Mouse (Mus musculus): Measurements from ENCODE around the gene Aanat.

Gene Aanat

DNA sequence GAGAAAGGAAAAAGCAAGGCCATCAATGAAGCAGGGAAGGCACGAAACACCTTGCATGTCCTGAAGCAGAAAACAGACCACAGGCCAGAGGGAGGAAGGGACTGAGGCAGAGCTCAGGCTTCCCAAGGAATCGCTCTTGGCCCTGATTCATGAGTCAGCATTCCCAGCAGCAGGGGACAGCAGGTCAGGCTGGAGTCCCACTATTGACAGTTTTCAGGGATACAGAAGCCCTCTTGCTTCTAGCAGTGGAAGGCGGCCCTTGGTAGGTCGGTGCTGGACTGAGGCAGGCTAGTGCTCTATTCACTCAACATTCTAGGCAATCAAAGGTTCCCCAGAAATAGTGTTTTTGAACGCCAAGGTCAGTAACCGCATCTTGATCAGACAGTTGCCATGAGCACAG is 11.7 kb upstream of the Aanat start:
- peak; percentile 46 to 74 for DNase-seq (ENCODE audit: inconsistent age in 2 of 2, low spot score in 1 of 2)

DNA sequence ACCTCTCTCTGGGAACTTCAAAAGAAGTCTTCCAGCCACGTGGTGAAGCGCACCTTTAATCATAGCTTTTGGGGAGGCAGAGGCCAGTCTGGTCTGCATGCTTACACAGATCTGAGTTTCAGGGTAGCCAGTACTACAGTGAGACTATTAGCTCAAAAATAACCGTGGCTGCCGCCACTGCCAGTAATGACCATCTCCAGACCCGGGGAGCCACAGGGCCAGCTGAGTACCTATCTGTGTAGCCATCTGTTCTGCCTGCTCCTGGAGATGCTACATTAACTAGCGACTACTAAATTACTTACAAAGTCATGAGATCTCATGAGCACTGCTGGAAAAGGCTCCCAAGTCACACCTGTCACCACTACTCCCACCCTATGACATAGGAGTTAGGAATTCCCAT is 11.2 kb upstream of the Aanat start:
- DNase-seq (ENCODE audit: inconsistent age in 2 of 2, low spot score in 1 of 2): no peak

DNA sequence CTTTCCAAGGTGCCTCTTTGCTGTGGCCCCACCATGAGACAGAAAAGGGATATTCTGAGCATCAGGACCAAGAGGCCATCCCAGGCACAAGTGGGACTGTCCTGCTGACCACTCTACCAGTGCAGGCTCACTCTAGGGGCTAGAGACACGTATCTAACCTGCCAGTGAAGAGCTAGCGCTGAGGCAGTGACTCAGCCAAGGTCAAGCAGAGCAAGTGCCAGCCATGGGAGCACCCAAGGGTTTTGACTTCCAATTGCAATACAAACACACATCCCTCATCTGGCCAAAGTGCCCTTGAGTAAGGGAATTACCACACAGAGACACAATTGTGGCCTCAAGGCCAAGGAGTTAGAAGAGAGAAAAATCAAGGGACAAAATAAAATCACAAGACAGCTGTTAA is 10.8 kb upstream of the Aanat start:
- peak; percentile 73 to 88 for DNase-seq (ENCODE audit: inconsistent age in 2 of 2, low spot score in 1 of 2)

DNA sequence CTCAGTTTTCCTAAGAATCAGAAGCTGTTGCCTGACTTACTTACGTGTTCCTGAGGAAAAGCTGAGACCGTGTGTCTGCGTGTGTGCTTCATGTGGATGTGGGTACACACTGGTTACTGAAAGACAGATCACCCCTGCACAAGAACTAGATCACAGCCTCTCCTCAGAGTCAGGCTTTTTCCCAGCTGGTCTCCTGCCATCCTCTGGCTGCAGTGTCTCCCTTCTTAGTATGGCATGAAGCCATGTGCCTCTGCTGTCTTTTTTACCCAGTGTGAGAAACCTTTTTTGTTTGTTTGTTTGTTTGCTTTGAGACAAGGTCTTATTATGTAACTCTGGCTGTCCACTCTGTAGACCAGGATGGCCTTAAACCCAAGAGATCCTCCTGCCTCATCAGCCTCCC is 7.0 kb upstream of the Aanat start:
- no peak for DNase-seq (ENCODE audit: inconsistent age in 2 of 2, low spot score in 1 of 2)

DNA sequence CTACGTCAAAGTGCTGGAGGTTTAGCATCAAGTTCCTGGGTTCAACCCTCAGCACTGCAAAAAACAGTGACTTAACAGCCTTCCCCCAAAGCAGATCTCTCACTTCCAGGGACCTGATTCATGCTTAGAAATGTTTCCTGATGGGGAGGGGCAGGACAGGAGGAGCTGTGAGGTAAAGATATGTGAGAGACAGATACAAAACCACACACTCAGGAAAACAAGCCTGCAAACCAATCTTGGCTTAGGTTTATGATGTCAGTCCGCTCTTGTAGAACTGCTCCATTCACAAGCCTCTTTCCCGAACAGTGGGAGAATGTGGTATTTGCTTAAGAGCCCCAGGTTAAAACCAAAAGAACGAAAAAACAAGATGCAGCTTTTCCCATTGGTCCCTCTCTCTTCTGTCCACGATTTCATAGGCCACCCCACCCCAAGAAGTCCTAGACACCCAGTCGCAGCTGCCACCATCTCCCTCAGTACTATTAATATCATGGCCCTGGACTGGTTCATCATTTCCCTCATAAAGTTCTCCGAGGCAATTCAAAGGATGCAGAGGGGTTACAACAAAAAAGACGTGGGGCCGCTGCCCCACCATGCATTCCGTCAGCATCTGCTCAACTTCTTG is 6.1 kb upstream of the Aanat start:
- no peak for DNase-seq (ENCODE audit: inconsistent age in 2 of 2, low spot score in 1 of 2)

DNA sequence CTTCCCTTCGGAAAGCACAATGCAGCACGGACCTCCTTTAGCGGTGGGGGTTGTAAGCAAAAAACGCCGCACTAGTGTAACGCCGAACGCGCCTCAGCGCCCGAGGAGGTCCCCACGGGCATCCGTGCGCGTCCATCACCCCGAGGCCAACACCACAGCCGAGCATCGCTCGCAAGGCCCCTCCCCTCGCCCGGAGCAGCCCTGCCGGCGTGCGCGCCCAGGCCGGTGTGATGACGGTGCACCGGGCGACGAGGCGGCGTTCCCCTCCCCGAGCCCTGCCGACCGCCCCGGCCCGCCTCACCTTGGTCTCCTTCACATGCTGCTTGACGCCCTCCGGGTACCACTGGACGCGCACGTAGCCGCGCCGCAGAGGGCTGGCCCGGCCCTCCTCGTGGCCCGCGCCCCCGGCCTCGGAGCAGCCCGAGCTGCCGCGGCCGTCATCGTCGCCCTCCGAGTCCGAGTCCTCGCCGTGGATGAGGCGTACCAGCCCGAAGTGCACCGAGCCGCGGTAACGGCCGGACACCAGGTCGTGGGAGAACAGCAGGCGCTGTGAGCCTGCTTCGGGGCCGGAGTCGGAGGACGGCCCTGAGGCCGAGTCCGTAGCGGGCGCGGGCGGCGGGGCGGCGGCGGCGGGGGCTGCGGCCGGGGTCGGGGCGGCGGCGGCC is 5.4 kb upstream of the Aanat start:
- peak; percentile 64 to 80 for DNase-seq (ENCODE audit: inconsistent age in 2 of 2, low spot score in 1 of 2)

DNA sequence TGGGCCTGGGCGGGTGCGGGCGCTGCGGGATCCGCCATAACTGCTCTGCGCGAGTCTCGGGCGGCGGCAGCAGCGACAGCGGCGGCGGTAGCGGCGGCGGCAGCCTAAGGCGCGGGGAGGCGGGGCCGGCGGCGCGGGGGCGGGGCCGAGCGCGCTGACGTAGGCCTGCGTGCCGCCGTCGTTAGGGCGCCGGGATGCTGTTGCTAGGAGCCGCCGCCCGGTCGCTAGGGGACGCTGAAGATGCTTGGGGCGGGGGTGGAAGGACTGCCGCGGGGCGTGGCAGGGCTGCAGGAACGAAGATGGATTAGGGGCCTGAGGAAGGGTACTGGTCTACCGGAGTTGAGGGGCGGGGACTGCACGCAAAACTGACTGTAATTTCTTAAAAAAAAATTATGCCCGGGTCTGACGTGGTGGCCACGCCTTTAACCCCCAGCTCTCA is 4.8 kb upstream of the Aanat start, which contains the start of gene Ube2o:
TSS of gene Ube2o (minus strand) at position 72 of the 439 bp plus-strand sequence.
- DNase-seq (ENCODE audit: inconsistent age in 2 of 2, low spot score in 1 of 2): peak; percentile 89 to 94

DNA sequence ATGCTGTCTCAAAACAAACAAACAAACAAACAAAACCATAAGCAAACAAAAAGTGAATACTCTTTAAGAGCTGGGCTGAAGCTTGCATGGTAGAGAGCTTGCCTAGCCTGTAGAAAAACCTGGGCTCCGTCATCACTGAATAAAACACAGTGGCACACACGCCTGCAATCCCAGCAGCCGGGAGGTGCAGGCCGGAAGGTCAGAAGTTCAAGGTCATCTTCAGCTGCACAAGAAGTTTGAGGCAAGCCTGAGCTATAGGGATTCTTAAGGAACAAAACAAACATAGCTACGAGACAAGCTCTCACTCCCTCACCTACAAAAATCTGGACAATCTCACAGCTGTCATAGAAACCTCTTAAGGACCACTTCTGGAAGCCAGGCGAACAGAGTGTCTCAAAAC is 550 bp upstream of the Aanat start:
- DNase-seq (ENCODE audit: inconsistent age in 2 of 2, low spot score in 1 of 2): no peak

DNA sequence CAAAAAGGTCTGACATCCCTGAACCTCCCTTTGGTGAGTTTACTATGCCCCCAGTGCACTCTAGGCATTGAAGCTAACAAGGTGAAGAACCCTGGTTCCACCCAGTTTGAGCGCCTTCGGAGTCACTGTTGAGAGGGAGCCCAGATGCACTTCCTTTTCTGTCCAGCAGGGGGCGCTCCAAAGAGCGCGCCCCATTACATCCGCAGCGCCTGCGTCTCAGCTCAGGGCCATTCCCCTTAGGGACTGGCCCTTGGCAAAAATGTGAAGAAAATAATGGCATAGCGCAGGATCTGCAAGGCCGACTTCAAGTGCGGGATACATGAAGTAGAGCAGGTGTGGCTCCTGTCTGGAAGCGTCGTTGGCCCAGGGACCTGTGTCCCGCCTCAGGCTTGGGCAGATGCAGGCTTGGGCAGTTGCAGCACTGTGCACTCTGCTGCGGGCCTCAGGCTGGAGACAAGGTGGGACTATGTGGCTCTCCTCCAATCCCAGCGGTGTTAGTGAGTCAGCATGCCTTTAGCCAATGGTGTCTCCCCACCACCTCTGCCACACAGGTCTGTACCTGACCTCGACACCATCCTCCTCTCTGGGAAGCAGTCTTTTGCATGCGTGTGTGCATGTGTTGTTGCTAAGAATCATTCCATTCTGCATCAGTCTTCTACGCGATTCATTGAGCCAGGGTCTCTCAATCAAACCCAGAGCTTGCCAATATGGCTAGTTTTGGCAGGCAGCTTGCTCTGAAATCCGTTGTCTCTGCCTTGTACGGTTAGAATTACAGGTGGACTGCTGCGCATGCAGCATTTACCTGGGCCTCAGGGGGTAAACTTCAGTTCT is 784 bp downstream of the Aanat start:
- peak; percentile 74 to 91 for DNase-seq (ENCODE audit: inconsistent age in 2 of 2, low spot score in 1 of 2)

DNA sequence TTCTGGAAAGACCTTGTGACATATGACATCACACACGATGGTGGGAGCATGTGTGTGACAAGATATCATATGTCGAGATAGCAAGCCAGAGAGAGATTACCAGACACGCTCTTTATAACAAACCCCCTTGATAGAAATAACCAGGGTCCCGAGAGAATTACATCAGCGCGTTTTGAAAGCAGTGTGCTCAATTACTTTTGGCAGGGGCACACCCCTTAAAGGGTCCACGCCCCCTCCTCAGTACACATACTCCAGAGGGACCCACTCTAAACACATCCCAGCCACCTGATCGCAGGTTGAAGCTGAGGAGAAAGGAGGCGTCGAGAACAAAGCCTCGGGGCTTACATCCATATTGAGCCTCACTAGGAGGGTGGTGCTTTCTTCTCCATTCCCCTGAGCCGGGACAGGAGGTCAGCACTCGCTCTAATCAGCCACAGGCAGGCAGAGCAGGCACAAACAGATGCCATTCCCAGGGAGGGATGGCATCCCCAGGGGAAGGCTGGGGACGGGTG is 2.8 kb downstream of the Aanat start:
- no peak for DNase-seq (ENCODE audit: inconsistent age in 2 of 2, low spot score in 1 of 2)

DNA sequence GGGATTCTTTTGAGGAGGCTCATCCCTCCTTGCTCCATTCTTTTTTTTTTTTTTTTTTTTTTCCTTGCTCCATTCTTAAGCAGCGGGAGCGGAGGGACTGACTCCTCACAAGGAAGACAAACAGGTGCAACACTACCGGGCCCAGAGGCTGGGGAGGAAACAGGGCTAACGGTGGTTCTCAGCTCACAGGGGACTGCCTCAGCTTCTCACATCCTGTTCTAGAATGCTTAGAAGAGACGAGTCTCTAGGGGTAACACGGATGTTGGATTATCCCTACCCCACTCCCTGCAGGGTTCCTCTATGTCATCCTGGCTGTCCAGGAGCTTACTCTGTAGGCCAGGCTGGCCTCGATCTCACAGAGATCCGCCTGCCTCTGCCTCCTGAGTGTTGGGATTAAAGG is 3.3 kb downstream of the Aanat start:
- no peak for DNase-seq (ENCODE audit: inconsistent age in 2 of 2, low spot score in 1 of 2)

DNA sequence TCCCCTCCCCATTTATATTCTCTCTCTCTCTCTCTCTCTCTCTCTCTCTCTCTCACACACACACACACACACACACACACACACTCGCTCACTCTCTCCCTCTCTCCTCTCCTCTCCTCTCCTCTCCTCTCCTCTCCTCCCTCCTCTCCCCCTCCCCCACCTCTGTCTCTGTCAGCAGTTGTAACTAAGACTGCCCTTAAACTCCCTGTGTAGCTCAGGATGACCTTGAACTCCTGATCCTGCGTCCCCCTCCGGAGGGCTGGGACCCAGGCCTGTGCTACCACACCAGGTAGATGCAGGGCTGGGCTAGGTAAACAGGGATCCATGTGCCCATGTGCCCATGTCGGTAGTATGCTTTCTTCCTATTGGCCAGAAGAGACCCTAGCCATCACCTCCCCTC is 5.4 kb downstream of the Aanat start:
- no peak for DNase-seq (ENCODE audit: inconsistent age in 2 of 2, low spot score in 1 of 2)

DNA sequence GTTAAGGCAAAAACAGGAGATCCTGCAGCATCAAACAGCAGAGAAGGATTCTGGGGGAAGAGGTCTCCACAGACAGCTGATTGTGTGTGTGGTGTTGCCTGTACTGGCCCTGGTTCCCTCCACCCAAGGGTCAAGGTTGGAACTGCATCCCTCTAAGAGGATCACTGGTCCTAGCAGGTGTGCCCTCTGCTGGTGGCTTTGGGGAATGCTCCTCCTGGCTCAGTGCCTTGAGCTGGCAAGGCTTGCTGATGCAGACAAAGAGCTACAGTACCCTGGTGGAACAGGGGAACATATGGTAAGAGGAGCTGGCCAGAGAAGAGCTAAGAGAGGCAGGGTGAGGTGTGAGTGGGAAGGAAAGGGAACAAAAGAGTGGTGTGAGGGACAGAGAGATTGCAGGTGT is 6.2 kb downstream of the Aanat start:
- DNase-seq (ENCODE audit: inconsistent age in 2 of 2, low spot score in 1 of 2): peak; percentile 90 to 98

DNA sequence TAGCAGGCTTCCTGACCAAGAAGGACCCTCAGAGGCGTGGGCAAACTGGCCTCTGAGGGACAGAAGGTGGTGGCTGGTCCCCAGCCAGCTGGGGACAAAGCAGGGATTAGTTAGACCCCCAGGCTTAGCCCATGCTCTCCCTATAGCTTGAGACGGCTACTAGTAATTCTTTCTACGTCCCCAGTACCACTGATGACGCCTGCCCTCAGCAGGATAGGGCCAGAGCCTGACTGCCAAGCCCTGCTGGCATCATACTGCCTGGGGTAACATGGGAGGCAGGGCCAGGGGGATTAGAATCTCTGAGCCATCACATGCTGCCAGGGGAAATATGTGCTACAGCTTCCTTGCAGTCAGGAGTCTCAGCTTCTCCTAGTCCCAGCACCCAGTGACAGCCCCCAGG is 7.1 kb downstream of the Aanat start:
- no peak for DNase-seq (ENCODE audit: inconsistent age in 2 of 2, low spot score in 1 of 2)

DNA sequence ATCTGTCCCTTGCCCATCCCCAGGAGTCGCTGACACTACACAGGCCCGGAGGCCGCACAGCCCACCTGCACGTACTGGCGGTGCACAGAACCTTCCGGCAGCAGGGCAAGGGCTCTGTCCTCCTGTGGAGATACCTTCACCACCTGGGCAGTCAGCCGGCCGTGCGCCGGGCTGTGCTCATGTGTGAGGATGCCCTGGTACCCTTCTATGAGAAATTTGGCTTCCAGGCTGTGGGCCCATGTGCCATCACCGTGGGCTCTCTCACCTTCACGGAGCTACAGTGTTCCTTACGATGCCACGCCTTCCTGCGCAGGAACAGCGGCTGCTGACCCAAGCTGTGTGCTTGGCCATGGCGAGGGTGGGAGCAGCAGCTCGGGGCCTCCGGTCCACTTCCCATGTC is 10.5 kb downstream of the Aanat start:
- DNase-seq (ENCODE audit: inconsistent age in 2 of 2, low spot score in 1 of 2): no peak

DNA sequence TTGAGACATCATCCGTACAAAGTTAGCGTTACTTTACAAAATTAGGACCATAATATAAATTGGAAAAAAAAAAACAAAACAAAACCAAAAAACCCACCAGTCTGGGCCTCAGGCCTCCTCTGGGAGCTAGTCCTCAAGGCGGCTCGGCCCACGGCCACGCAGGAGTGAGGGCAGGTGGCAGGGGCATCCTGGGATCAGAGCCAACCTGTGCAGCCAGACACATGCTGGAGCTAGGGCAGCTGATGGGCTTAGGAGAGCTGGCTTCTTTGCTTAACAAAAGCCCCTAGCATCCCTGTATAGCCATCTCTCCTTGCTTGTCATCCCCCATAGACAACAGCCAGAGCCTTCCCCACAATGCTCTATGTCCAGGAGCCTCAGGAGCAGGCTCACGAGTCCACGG is 12.0 kb downstream of the Aanat start:
- DNase-seq (ENCODE audit: inconsistent age in 2 of 2, low spot score in 1 of 2): no peak

DNA sequence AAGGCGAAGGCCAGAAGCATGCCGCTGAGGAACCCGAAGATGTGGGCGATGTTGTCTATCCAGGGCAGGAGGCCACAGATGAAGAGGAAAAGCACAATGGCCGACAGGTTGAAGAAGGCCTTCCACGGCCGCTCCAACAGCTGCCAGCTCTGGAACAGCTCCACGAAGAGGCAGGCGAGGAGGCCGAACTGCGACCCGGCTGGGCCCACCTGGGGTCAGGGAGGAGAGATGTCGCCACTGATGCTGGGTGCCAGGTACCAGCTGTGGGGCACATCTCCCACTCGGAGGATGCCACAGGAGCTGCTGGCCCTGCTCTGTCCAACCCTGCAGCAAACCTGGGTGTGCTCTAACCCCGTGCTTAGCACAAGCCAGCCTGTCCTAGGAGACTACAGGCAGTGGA is 13.0 kb downstream of the Aanat start:
- DNase-seq (ENCODE audit: inconsistent age in 2 of 2, low spot score in 1 of 2): no peak

DNA sequence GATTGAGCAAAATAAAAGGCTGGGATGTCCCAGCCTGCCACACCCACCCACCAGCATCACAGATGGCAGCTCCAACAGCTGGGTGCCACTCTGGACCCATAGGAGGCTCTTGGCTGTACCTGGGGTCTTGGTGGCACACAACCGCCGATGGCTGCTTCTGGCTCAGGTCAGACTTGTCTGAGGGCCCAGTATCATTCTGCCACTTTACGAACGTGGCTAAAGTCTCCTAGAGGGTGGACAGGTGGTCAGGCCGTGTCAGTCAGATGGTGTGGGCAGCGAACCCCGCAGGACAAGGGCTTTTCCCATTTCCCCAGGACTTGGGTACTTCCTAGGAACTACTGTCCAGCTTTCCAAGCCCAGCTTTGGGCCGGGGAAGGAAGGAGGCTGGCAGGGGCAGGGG is 14.9 kb downstream of the Aanat start:
- no peak for DNase-seq (ENCODE audit: inconsistent age in 2 of 2, low spot score in 1 of 2)

DNA sequence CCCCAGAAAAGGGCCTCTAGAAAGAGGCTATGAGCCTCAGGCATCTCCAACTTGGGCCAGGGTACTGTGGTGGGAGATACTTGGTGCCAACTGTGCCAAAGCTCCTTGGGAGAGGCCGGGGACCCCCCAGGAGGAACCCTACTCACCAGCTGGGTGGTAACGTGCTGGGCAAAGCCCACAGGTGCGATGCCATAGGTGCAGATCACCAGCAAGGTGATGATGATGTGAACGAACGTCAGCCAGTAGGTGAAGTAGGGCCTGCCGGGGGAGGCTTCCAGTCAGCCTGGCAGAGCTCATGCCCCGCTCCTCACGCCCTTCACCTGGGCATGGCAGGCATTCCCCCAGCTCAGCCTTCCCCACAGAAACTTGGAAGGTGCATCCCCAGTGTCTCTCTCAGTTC is 15.8 kb downstream of the Aanat start:
- DNase-seq (ENCODE audit: inconsistent age in 2 of 2, low spot score in 1 of 2): no peak

DNA sequence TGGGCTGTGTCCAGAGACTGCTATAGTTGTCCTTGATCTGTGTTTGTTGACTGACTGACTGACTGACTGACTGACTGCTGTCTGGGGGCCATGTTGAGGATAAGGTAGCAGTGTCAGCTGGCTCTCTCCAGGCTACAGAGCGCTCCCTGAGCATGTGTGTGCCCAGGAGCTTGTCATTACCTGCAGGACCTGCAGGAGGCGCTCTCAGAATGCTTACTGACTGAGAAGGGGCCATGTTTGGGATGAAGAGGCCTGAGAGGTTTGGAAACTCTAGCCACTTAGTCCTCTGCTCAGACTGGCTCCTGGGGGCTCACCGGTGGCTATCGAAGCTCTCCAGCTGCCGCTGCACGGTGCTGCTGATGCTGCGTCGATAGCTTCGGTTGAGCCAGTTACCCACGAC is 17.1 kb downstream of the Aanat start:
- DNase-seq (ENCODE audit: inconsistent age in 2 of 2, low spot score in 1 of 2): peak in 1 of 2 experiments; percentile 71

DNA sequence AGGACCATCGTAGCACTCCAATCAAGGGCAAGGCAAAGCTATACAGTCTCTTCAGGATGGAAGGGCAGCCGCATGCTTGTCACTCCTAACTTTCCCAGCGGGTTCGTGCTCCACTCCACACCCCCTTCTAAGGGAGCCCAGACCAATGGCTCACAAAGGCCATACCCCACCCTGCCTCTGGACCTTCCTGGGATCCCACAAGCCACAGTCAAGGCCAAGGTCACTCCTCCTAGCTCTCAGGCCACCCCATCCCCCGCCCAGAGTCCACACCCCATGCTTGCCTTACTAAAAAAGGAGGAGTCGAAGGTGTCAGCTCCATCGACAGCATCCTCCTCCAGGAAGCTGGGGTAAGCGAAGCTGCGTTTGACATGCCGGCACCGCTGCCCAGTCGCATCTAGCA is 17.9 kb downstream of the Aanat start:
- peak in 1 of 2 experiments; percentile 52 for DNase-seq (ENCODE audit: inconsistent age in 2 of 2, low spot score in 1 of 2)

DNA sequence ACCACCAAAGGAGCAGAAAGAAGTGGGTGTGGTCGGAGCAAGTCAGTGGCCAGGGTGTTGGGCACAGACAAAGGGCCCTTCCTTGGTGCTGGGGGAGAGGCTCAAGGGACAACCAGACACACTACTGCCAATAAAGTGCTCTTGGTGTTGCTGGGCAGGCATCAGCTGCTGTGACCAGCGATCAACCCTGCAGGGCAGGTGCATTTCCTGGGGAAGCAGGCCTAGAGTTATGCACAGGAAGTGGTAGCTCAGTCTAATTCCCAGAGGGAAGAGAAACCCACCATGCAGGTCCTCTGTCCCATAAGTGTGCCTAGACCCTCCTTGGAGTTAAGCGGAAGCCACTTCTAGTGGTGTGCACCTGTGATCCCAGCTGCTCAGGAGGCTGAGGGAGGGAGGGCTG is 21.5 kb downstream of the Aanat start:
- no peak for DNase-seq (ENCODE audit: inconsistent age in 2 of 2, low spot score in 1 of 2)
